Mouse (Mus musculus): ENCODE measurements around the gene Srl. TPM values are rescaled to one million over a fixed set of nuclear protein-coding genes. Genes with fewer than 3 reads are reported as not detected.
"Not testable (repeated sequence)": the region's sequence is repeated elsewhere in the genome, so short reads cannot be mapped to it uniquely, and the experiment has no call there.

Gene Srl
- total RNA-seq, 4 experiments from 2014 or later: 1,019 to 1,332 (median 1,204) TPM

- DNase-seq (ENCODE audit: low spot score in 2 of 2): peak; percentile 52 to 56
Measured at GRCm38 (mm10) chr16:4552829-4553550, 11.4 kb upstream of the Srl start.

DNA sequence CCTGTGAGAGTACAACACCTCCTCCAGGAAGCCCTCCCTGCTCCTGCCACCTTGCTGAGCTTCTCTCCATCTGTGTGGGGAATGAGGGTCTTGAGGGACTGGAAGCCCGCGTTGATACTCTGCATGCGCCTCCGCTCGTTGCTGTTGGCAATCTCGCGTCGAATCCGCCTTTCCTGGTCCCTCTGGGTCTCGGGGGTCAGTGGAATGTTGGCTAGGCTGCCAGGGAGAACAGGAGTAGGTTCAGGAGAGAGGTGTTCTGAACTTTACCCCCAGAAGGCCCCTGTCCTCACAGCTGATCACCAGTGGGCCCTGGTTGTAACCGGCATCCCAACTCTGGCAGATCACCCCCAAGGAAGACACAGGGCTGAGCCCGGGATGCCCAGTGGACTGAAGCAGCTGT lies 10.3 kb upstream of the Srl start:
- no peak for DNase-seq (ENCODE audit: low spot score in 2 of 2)

GRCm38 (mm10) chr16:4551056-4551455 lies 9.4 kb upstream of the Srl start:
- DNase-seq (ENCODE audit: low spot score in 2 of 2): peak; percentile 59 to 65

DNA sequence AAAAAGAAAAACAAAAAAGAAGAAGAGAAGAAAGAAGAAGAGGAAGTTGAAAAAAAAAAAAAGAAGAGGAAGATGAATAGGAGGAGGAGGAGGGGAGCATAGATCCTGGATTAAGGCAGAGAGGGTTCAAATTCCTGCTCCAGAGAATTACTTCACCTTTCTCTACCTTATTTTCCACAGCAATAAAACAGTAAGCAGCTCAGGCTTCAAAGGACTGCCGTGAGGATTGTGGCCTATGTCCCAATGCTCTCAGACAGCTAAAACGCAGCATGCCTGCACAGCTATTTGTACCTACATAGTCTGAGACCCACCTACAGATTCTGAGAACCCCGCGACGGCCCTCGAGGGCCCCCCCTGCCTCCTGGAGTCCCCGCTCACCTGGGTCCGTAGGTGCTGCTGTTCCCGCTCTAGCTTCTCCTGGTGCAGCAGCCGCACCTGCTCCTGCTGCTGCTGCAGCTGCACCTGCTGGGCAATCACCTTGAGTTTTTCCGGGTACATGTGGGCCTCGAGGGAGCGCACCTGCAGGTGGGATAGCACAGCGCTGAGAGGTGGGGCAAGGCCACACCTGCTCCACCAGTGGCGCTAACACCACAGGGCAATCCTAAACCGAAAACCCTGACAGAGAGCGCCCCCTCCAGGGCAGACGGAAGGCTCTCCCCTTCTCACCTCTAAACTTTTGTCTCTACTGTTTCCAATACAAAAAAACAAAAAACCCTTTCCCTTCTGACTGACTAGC lies 7.5 kb upstream of the Srl start:
- no peak for DNase-seq (ENCODE audit: low spot score in 2 of 2)

DNA sequence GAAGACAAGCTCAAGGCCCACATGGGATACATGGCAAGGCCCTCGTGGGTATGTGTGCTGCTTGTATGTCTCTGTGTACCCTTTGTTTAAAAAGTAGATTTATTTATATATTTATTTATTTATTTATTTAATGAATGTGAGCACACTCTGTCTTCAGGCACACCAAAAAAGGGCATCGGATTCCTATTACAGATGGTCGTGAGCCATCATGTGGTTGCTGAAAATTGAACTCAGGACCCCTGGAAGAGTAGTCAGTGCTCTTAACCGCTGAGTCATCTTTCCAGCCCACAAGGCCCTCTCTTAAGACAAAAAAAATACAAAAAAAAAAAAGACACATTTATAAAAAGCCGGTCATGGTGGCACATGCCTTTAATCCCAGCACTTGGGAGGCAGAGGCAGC lies 6.0 kb upstream of the Srl start:
- no peak for DNase-seq (ENCODE audit: low spot score in 2 of 2)

GRCm38 (mm10) chr16:4546838-4547237 lies 5.2 kb upstream of the Srl start:
- no peak for DNase-seq (ENCODE audit: low spot score in 2 of 2)

DNA sequence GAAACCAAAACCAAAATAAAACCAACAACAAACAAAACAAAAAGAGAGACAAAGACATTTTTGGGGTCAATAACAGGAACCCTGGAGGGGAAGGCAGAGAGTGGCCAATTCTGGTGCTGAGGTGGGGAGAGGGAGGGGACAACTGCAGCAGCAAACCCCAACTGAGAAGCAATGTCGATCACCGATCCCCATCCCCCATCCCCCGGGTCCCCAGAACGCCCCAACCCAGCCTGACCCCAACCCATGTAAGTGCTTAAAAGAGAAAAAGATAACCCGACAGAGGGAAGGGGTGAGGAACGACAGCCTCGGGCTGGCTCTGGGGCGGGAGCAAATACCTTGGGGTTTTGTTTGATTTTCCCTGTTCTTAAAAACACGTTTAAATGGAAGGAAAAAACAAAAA lies 3.2 kb upstream of the Srl start:
- DNase-seq (ENCODE audit: low spot score in 2 of 2): no peak

- DNase-seq (ENCODE audit: low spot score in 2 of 2): no peak
Measured at GRCm38 (mm10) chr16:4543266-4543665, 1.6 kb upstream of the Srl start.

GRCm38 (mm10) chr16:4542236-4542774 lies 689 bp upstream of the Srl start:
- DNase-seq (ENCODE audit: low spot score in 2 of 2): no peak

DNA sequence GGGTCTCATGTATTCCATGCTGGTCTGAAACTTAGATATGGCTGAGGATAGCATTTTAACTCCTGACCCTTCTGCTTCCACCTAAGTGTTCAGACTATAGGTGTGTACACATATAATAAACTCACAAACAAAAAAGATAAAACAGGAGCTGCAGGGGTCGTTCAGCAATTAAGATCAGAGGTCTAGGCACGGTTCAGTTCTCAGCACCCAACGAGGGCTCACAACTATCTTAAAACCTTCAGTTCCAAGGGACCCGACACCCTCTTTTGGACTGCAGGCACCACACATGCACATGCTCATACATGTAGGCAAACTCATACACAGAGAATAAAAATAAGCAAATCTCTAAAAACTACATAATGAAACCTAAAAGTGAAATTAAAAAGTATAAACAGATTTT lies 583 bp downstream of the Srl start:
- no peak for DNase-seq (ENCODE audit: low spot score in 2 of 2)

GRCm38 (mm10) chr16:4540064-4540775 lies 1.4 kb downstream of the Srl start:
- DNase-seq (ENCODE audit: low spot score in 2 of 2): no peak

GRCm38 (mm10) chr16:4539521-4539920 lies 2.1 kb downstream of the Srl start:
- no peak for DNase-seq (ENCODE audit: low spot score in 2 of 2)

- DNase-seq (ENCODE audit: low spot score in 2 of 2): peak in 1 of 2 experiments; percentile 59
Measured at GRCm38 (mm10) chr16:4537616-4538358, 3.8 kb downstream of the Srl start.

- not testable (repeated sequence) for DNase-seq (ENCODE audit: low spot score in 2 of 2)
Measured at GRCm38 (mm10) chr16:4527373-4527772, 14.2 kb downstream of the Srl start.

GRCm38 (mm10) chr16:4523313-4524004 lies 18.2 kb downstream of the Srl start:
- no peak for DNase-seq (ENCODE audit: low spot score in 2 of 2)

DNA sequence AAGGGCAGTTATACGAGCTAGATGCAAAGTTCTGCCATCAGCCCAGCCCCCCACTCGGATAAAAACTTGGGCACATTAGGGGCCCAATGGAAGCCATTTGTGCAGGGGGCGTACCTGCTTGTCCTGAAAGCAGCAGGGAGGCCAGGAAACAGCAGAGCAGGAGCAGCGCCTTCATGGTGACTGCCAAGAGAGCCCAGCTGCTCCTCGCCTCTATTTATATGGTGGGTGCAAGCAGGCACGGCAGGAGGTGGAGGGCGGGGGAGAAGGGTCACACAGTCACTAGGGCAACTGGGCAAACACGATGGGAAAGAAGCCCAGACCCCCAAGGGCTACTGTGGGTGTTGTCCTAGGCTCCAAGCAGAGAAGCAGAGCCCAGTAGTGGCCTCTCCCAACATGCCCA lies 18.7 kb downstream of the Srl start:
- peak; percentile 72 to 73 for DNase-seq (ENCODE audit: low spot score in 2 of 2)

- peak; percentile 65 to 73 for DNase-seq (ENCODE audit: low spot score in 2 of 2)
Measured at GRCm38 (mm10) chr16:4521735-4522530, 19.7 kb downstream of the Srl start.

- DNase-seq (ENCODE audit: low spot score in 2 of 2): no peak
Measured at GRCm38 (mm10) chr16:4521074-4521667, 20.4 kb downstream of the Srl start.

DNA sequence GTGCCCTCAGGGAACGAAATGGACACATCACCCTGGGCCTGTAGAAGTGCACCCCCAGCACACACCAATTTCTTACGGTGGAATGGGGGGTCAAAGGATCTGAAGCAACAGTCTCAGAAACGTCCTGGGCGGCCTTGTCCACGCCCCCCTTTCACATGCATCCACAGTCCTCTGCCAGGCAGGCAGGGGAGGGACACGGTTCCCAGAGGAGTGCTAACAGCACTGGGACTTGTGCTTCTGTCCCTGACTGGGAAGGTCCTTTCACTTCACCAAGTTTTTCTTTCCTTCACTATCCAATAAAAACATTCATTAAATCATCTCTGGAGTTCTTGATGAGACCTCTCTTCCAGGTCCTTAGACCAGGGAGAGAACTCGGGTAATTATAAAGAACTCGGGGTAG lies 20.9 kb downstream of the Srl start:
- DNase-seq (ENCODE audit: low spot score in 2 of 2): no peak
